Mouse (Mus musculus) CD4-positive, CD25-positive, alpha-beta regulatory T cell, adult 4 months (primary cell): ENCODE data around the gene Nlrc5. TPM values are rescaled to one million over a fixed set of nuclear protein-coding genes. Genes with fewer than 3 reads are reported as not detected.

Experiments used
- ATAC-seq: one replicate; pipeline ENCODE4 v1.8.0; 2017
- polyA plus RNA-seq, 2 experiments: library from polyadenylated mRNA; unstranded; fragments of 100-300 nt; shearing (Covaris generic); gene quantifications; one replicate each; pipeline ENCODE4 v1.2.1; 2017

The Nlrc5 gene
- polyA plus RNA-seq, 2 experiments from 2014 or later = 186 to 214 TPM

GRCm38 (mm10) chr8:94532000-94532399, 97.8 kb downstream of the Nlrc5 start:
- ATAC-seq = no peak

- no peak for ATAC-seq
Observed at GRCm38 (mm10) chr8:94532525-94532872, 98.3 kb downstream of the Nlrc5 start.

- ATAC-seq = peak; percentile 89
Observed at GRCm38 (mm10) chr8:94532873-94533671, 98.9 kb downstream of the Nlrc5 start, which contains the start of gene Cpne2. Gene Cpne2 (plus strand): TSS chr8:94532990.

GRCm38 (mm10) chr8:94534612-94535011, 100.5 kb downstream of the Nlrc5 start:
- ATAC-seq = no peak

- ATAC-seq = no peak
Observed at GRCm38 (mm10) chr8:94535631-94536030, 101.5 kb downstream of the Nlrc5 start.

GRCm38 (mm10) chr8:94537456-94537855, 103.3 kb downstream of the Nlrc5 start:
- ATAC-seq = no peak

- no peak for ATAC-seq
Observed at GRCm38 (mm10) chr8:94540025-94540424, 105.9 kb downstream of the Nlrc5 start.

- ATAC-seq = no peak
Observed at GRCm38 (mm10) chr8:94540889-94541795, 107.0 kb downstream of the Nlrc5 start.

- ATAC-seq = no peak
Observed at GRCm38 (mm10) chr8:94543981-94544380, 109.8 kb downstream of the Nlrc5 start.

- no peak for ATAC-seq
Observed at GRCm38 (mm10) chr8:94549041-94549440, 114.9 kb downstream of the Nlrc5 start.

- ATAC-seq = no peak
Observed at GRCm38 (mm10) chr8:94549482-94549881, 115.3 kb downstream of the Nlrc5 start.

GRCm38 (mm10) chr8:94549998-94550397, 115.8 kb downstream of the Nlrc5 start:
- no peak for ATAC-seq

- no peak for ATAC-seq
Observed at GRCm38 (mm10) chr8:94551471-94552422, 117.6 kb downstream of the Nlrc5 start.

GRCm38 (mm10) chr8:94552696-94553095, 118.5 kb downstream of the Nlrc5 start:
- ATAC-seq = no peak

GRCm38 (mm10) chr8:94557281-94557680, 123.1 kb downstream of the Nlrc5 start:
- ATAC-seq = no peak

GRCm38 (mm10) chr8:94561256-94561655, 127.1 kb downstream of the Nlrc5 start:
- ATAC-seq = no peak

- ATAC-seq = no peak
Observed at GRCm38 (mm10) chr8:94564421-94564820, 130.3 kb downstream of the Nlrc5 start.

GRCm38 (mm10) chr8:94566033-94566432, 131.9 kb downstream of the Nlrc5 start:
- ATAC-seq = no peak

- ATAC-seq = no peak
Observed at GRCm38 (mm10) chr8:94566446-94567158, 132.4 kb downstream of the Nlrc5 start.

- ATAC-seq = no peak
Observed at GRCm38 (mm10) chr8:94567159-94567849, 133.1 kb downstream of the Nlrc5 start.

- ATAC-seq = no peak
Observed at GRCm38 (mm10) chr8:94568098-94568497, 133.9 kb downstream of the Nlrc5 start.
